Mouse (Mus musculus): ENCODE data around the gene Klf4. TPM values are rescaled to one million over a fixed set of nuclear protein-coding genes. Genes with fewer than 3 reads are reported as not detected.

Klf4 gene
- polyA plus RNA-seq, 1 experiment from 2014 or later: 7.2 TPM

DNA sequence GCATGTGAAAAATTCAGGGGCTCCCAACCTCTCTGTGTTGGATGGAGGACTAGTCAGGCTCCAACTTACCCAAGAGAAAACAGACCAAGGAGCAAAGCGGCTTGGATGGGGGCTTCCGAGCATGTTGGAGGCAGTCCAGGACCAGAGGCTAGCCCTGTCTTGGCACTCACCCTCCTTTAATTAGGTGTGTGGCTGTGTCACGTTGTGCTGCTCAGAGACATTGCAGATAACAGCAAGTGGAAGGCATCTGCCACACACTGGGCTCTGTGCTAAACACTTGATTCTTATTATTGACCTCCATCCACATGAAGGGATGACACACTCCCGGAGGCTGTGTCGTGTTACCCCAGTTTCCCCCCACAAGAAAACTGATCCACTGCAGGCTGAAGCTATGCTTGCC, 53.9 kb downstream of the Klf4 start:
- WGBS: 37% methylated on average over 5 of the region's 5 CpGs
- Histone ChIP-seq H3K27ac (no peak overlapping the region), H3K4me1 (peaks cover 9% of the 10 kb centered on the region), H3K27me3 (no peaks in the 10 kb centered on the region), H3K4me3 (no peak overlapping the region), H3K4me2 (no peak overlapping the region), H3K9me3 (no peaks in the 10 kb centered on the region), H3K9ac (no peak overlapping the region), H3K36me3 (no peaks in the 10 kb centered on the region)
- ATAC-seq (ENCODE audit: borderline replicate concordance, extremely low read depth, low FRiP score, low TSS enrichment): peak; percentile 40; the same call in 1 of the 2 replicates

GRCm38 (mm10) chr4:55477933-55478332, 54.3 kb downstream of the Klf4 start:
- ATAC-seq (ENCODE audit: borderline replicate concordance, extremely low read depth, low FRiP score, low TSS enrichment): 0 out of 2 replicates have a peak, but pooled peaks have one; percentile 40
- Histone ChIP-seq H3K27me3 (no peaks in the 10 kb centered on the region), H3K4me1 (peaks cover 9% of the 10 kb centered on the region), H3K4me3 (no peak overlapping the region), H3K4me2 (no peak overlapping the region), H3K9ac (no peak overlapping the region), H3K27ac (no peak overlapping the region), H3K9me3 (no peaks in the 10 kb centered on the region), H3K36me3 (no peaks in the 10 kb centered on the region)
- 34% methylated on average over 4 of the region's 4 CpGs for WGBS

GRCm38 (mm10) chr4:55477210-55477759, 55.0 kb downstream of the Klf4 start:
- H3K27ac ChIP-seq: no peak overlapping the region

More at GRCm38 (mm10) chr4:55477210-55477759, 55.0 kb downstream of the Klf4 start:
- Histone ChIP-seq H3K4me2 (no peak overlapping the region), H3K36me3 (no peaks in the 10 kb centered on the region), H3K4me1 (peaks cover 9% of the 10 kb centered on the region), H3K4me3 (no peak overlapping the region), H3K27me3 (no peaks in the 10 kb centered on the region), H3K9ac (no peak overlapping the region), H3K9me3 (no peaks in the 10 kb centered on the region)
- ATAC-seq (ENCODE audit: borderline replicate concordance, extremely low read depth, low FRiP score, low TSS enrichment): no peak
- 81% methylated on average over 7 of the region's 7 CpGs for WGBS

Other genes with a start within 250 kb of the Klf4 start
- 74.7 and 76.9 TPM in 2 replicates for gene Rad23b, start 182.4 kb downstream of the Klf4 start, polyA plus RNA-seq (2015; fragmentation: Nextera tagmentation; extraction: Ambion mirVana)